In the genomic region with DNA sequence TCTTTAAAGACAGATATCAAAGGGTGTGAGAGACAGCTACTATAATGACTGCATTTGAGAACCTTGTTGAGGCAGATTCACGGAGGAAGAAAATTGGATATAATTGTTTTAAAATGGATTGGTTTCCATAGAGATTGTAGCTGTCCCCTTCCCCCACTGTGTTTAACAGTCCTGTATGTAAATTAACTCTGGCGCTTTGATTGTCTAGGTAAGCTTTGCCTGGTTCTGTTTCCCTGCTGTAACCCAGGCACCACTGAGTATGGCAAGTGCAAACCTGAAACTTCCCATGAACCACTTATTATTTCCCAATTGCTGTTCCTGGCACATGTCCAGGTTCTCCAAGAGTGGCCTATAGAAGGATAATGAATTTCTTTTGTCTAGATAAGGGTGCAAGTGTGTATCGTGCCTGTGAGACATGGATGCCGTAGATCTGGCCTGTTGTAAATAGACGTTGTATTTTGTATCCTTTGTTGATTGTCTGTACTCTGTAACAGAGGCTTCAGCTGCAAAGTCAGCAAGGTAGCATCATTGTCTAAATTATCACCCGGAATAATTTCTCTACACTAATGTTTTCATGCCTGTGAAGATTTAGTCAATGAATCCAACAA, we compare ENCODE assay signal across 15 mouse cellular contexts. TPM values are rescaled to one million over a fixed set of nuclear protein-coding genes. Genes with fewer than 3 reads are reported as not detected.
DNase-seq lines count a peak whose midpoint lies in the region; ATAC-seq lines count a peak whose summit lies in the region.
"Had no signal": no experiment of that assay in that cellular context is flagged by ENCODE, and none has a peak within 500 bp of the region (broad histone marks: within the 10 kb centered on the region; RNA-seq: fewer than 3 reads in every experiment).

No protein-coding gene starts in this region.

- H3K4me1 ChIP-seq in heart, embryonic 10.5 days: no peaks in the 10 kb centered on the region
- peaks cover 16% of the 10 kb centered on the region for H3K4me1 ChIP-seq in forebrain, embryonic 12.5 days
- no peaks in the 10 kb centered on the region for H3K4me1 ChIP-seq in hindbrain, embryonic 16.5 days (ENCODE audit: control insufficient read depth, insufficient read depth, low read depth, low read length)

- H3K36me3 ChIP-seq in heart, embryonic 10.5 days: peaks cover 29% of the 10 kb centered on the region; the same call in 1 of the 2 replicates
- H3K36me3 ChIP-seq in forebrain, embryonic 12.5 days (replicated peaks): peaks cover 35% of the 10 kb centered on the region
- peaks cover 16% of the 10 kb centered on the region for H3K36me3 ChIP-seq in hindbrain, embryonic 16.5 days (ENCODE audit: control insufficient read depth, insufficient read depth, low read length)

- no peak overlapping the region for H3K27ac ChIP-seq in heart, embryonic 10.5 days
- peak overlapping the region; percentile 77 for H3K27ac ChIP-seq in forebrain, embryonic 12.5 days
- H3K27ac ChIP-seq in hindbrain, embryonic 16.5 days (ENCODE audit: low read depth, low read length): no peak overlapping the region
- H3K27ac ChIP-seq: gastrocnemius, adult 2 months had no signal

- DNase-seq in heart, embryonic 10.5 days (ENCODE audit: low spot score): peak; percentile 2
- no peak for DNase-seq in heart, postnatal 10 days
- DNase-seq in MN1 (ENCODE audit: low spot score) (peak; percentile 8), liver (no peak)
- DNase-seq in ovary, adult 18-20 months (ENCODE audit: low spot score): no peak
- no peak for DNase-seq in c-Kit-positive CD71-positive TER-119-positive erythroid progenitor cells, embryonic 14.5 days (ENCODE audit: low spot score)
- DNase-seq: adrenal gland, postnatal 25 days; gastrocnemius, adult 2 months; heart, postnatal 36 days; kidney, adult 2 months; thymus, adult 2 months had no signal

- intact Hi-C loops in heart, postnatal 10 days (cut with DNase I): no loop called here

- WGBS in heart, embryonic 10.5 days: 83% methylated on average over 6 of the region's 6 CpGs
- WGBS in forebrain, embryonic 12.5 days: 37% methylated on average over 6 of the region's 6 CpGs
- 28% methylated on average over 6 of the region's 6 CpGs for WGBS in hindbrain, embryonic 16.5 days

- H3K9ac ChIP-seq in forebrain, embryonic 12.5 days: no peak overlapping the region
- H3K9ac ChIP-seq in hindbrain, embryonic 16.5 days (ENCODE audit: low read depth, low read length): no peak overlapping the region

- H3K9me3 ChIP-seq in heart, embryonic 10.5 days: no peaks in the 10 kb centered on the region
- no peaks in the 10 kb centered on the region for H3K9me3 ChIP-seq in forebrain, embryonic 12.5 days
- H3K9me3 ChIP-seq in hindbrain, embryonic 16.5 days (ENCODE audit: control insufficient read depth, low read length): no peaks in the 10 kb centered on the region

- H3K4me2 ChIP-seq in forebrain, embryonic 12.5 days: 0 out of 2 replicates have a peak overlapping the region, but pooled peaks have one; percentile 1
- no peak overlapping the region for H3K4me2 ChIP-seq in hindbrain, embryonic 16.5 days (ENCODE audit: low read length)
- H3K4me2 ChIP-seq: liver, embryonic 11.5 days had no signal

- peak; percentile 93 for ATAC-seq in forebrain, embryonic 12.5 days (ENCODE audit: low FRiP score)
- peak; percentile 64; the same call in 1 of the 2 replicates for ATAC-seq in hindbrain, embryonic 16.5 days

- H3K4me3 ChIP-seq in heart, embryonic 10.5 days: no peak overlapping the region
- no peak overlapping the region for H3K4me3 ChIP-seq in forebrain, embryonic 12.5 days (replicated peaks)
- no peak overlapping the region for H3K4me3 ChIP-seq in hindbrain, embryonic 16.5 days (ENCODE audit: low read length)
- H3K4me3 ChIP-seq: erythroblast, embryonic 14.5 days; gastrocnemius, adult 2 months had no signal

- H3K27me3 ChIP-seq in heart, embryonic 10.5 days (ENCODE audit: insufficient read depth, poor library complexity, severe bottlenecking): no peaks in the 10 kb centered on the region
- no peaks in the 10 kb centered on the region for H3K27me3 ChIP-seq in forebrain, embryonic 12.5 days
- no peaks in the 10 kb centered on the region for H3K27me3 ChIP-seq in hindbrain, embryonic 16.5 days (replicated peaks; ENCODE audit: control insufficient read depth, insufficient read depth, low read length)

RNA-seq across cellular contexts. Expression of gene Slc36a4, which starts 11.8 kb away (rescaled TPM):
- 9.2 and 11.1 TPM in 2 replicates for polyA plus RNA-seq in heart, embryonic 10.5 days (2016; fragmentation: Nextera tagmentation; extraction: Ambion mirVana)
- 10 to 100 TPM; 15.7 to 16.2 TPM for total RNA-seq in heart, postnatal 10 days (2021)
- polyA plus RNA-seq in forebrain, embryonic 12.5 days (2016; fragmentation: Nextera tagmentation; extraction: Ambion mirVana): 22.3 and 24.4 TPM in 2 replicates
- 27.7 and 28.7 TPM in 2 replicates for polyA plus RNA-seq in hindbrain, embryonic 16.5 days (2015; fragmentation: Nextera tagmentation; extraction: Ambion mirVana)

Comparison
In these comparisons a context has a peak if more than half of its experiments do, and no peak if none do; other contexts are left out.
1. DNase-seq: peak in heart, embryonic 10.5 days (single experiment) and MN1 (single experiment); none in heart, postnatal 10 days (0 of 2), ovary, adult 18-20 months (single experiment), c-Kit-positive CD71-positive TER-119-positive erythroid progenitor cells, embryonic 14.5 days (single experiment) and liver (single experiment).